Mouse (Mus musculus): Measurements from ENCODE around the gene Glrx3.

Glrx3 gene

GRCm38 (mm10) chr7:137477950-137478620 is 40.7 kb downstream of the Glrx3 start:
- DNase-seq: peak; percentile 98

GRCm38 (mm10) chr7:137478621-137478982 is 41.2 kb downstream of the Glrx3 start:
- no peak for DNase-seq

DNA sequence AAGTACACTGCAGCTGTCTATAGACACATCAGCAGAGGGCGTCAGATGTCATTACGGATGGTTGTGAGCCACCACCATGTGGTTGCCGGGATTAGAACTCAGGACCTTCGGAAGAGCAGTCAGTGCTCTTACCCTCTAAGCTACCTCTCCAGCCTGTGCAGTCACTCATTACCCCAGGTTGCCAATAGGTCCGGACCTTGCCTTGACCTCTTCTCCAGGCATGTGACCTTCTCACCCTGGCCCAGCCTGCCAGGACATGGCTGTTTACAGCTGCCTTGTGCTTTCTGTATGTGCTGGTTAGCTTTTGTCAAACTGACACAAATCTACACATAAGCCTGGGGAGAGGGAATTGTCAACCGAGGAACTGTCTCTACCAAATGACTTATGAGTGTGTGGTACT is 43.4 kb downstream of the Glrx3 start:
- no peak for DNase-seq

DNA sequence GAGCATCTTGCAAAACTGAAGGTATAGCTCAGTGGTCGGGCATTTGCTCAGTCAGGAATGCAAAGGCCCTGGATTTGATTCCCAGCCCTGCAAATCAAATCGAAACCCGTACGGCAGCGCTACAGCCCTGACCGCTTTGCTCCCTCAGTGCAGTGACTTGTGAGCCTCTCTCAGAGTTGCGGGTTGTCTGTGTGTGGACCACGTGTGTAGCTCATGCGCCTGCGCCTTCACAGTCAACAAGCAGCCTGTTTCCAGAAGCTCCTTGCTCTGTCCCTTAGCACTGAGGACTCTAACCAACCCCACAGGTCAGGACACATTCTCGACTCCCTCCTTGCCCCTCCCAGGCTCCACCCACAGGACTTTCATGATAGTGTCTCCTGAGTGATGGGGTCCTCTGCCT is 46.6 kb downstream of the Glrx3 start:
- DNase-seq: no peak

- DNase-seq: no peak
Measured at GRCm38 (mm10) chr7:137488391-137488790, 51.0 kb downstream of the Glrx3 start.

- no peak for DNase-seq
Measured at GRCm38 (mm10) chr7:137490711-137491110, 53.3 kb downstream of the Glrx3 start.

GRCm38 (mm10) chr7:137492307-137492973 is 55.0 kb downstream of the Glrx3 start:
- DNase-seq: no peak

GRCm38 (mm10) chr7:137498736-137499135 is 61.3 kb downstream of the Glrx3 start:
- DNase-seq: no peak

DNA sequence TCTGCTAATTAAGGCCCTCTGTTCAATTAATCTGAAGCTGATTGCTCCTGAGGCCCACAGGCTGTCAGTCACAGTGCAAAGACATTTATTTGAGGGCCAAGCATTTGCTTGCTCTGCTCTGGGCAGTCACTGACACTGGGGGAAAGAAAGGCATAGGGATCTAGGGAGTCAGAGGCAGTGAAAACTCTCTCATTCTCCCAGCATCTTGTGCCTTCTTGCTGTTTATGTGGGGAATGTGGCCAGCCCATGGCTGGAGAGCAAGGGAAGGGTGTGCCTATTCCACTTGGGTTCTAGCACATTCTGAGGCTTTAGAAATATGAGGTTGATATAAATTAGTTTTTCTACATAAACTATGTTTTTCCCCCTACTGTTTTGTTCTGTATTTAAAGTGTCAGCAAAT is 80.2 kb downstream of the Glrx3 start:
- DNase-seq: no peak

GRCm38 (mm10) chr7:137518028-137518576 is 80.7 kb downstream of the Glrx3 start:
- DNase-seq: no peak
